Mouse (Mus musculus): ENCODE measurements around the gene Sgcd. TPM values are rescaled to one million over a fixed set of nuclear protein-coding genes. Genes with fewer than 3 reads are reported as not detected.

Gene Sgcd
- polyA plus RNA-seq, 1 experiment from 2014 or later = 4.4 TPM

GRCm38 (mm10) chr11:47247703-47248344, 740.9 kb downstream of the Sgcd start:
- Histone ChIP-seq H3K36me3 (ENCODE audit: control insufficient read depth, insufficient read depth, low read length) (no peaks in the 10 kb centered on the region), H3K4me3 (replicated peaks; ENCODE audit: low read length) (no peak overlapping the region), H3K9me3 (replicated peaks; ENCODE audit: control insufficient read depth, low read length) (no peaks in the 10 kb centered on the region), H3K4me1 (ENCODE audit: control insufficient read depth, insufficient read depth, low read length) (no peaks in the 10 kb centered on the region), H3K27me3 (ENCODE audit: control insufficient read depth, insufficient read depth, low read length) (no peaks in the 10 kb centered on the region), H3K4me2 (ENCODE audit: low read depth, low read length) (no peak overlapping the region), H3K27ac (ENCODE audit: low read length) (no peak overlapping the region), H3K9ac (ENCODE audit: low read length) (no peak overlapping the region)
- WGBS = 85% methylated on average over 8 of the region's 8 CpGs
- no peak for ATAC-seq (ENCODE audit: insufficient read depth, low FRiP score)

- H3K9ac ChIP-seq (ENCODE audit: low read length) = no peak overlapping the region
- H3K27me3 ChIP-seq (ENCODE audit: control insufficient read depth, insufficient read depth, low read length) = no peaks in the 10 kb centered on the region
- no peak overlapping the region for H3K27ac ChIP-seq (ENCODE audit: low read length)
- WGBS = 72% methylated on average over 1 of the region's 1 CpGs
- no peaks in the 10 kb centered on the region for H3K9me3 ChIP-seq (replicated peaks; ENCODE audit: control insufficient read depth, low read length)
- H3K4me2 ChIP-seq (ENCODE audit: low read depth, low read length) = no peak overlapping the region
- no peak for ATAC-seq (ENCODE audit: insufficient read depth, low FRiP score)
- no peaks in the 10 kb centered on the region for H3K4me1 ChIP-seq (ENCODE audit: control insufficient read depth, insufficient read depth, low read length)
- H3K4me3 ChIP-seq (replicated peaks; ENCODE audit: low read length) = no peak overlapping the region
- H3K36me3 ChIP-seq (ENCODE audit: control insufficient read depth, insufficient read depth, low read length) = no peaks in the 10 kb centered on the region
Observed at GRCm38 (mm10) chr11:47242401-47242800, 746.4 kb downstream of the Sgcd start.

GRCm38 (mm10) chr11:47228222-47228621, 760.5 kb downstream of the Sgcd start:
- Histone ChIP-seq H3K27ac (ENCODE audit: low read length) (no peak overlapping the region), H3K9me3 (replicated peaks; ENCODE audit: control insufficient read depth, low read length) (no peaks in the 10 kb centered on the region), H3K27me3 (ENCODE audit: control insufficient read depth, insufficient read depth, low read length) (no peaks in the 10 kb centered on the region), H3K9ac (ENCODE audit: low read length) (no peak overlapping the region), H3K4me1 (ENCODE audit: control insufficient read depth, insufficient read depth, low read length) (no peaks in the 10 kb centered on the region), H3K36me3 (ENCODE audit: control insufficient read depth, insufficient read depth, low read length) (no peaks in the 10 kb centered on the region), H3K4me3 (replicated peaks; ENCODE audit: low read length) (no peak overlapping the region), H3K4me2 (ENCODE audit: low read depth, low read length) (no peak overlapping the region)
- 36% methylated on average over 1 of the region's 1 CpGs for WGBS
- ATAC-seq (ENCODE audit: insufficient read depth, low FRiP score) = no peak

- 87% methylated on average over 2 of the region's 2 CpGs for WGBS
- ATAC-seq (ENCODE audit: insufficient read depth, low FRiP score) = no peak
- no peak overlapping the region for H3K4me3 ChIP-seq (replicated peaks; ENCODE audit: low read length)
- H3K27me3 ChIP-seq (ENCODE audit: control insufficient read depth, insufficient read depth, low read length) = no peaks in the 10 kb centered on the region
- H3K9ac ChIP-seq (ENCODE audit: low read length) = no peak overlapping the region
- no peaks in the 10 kb centered on the region for H3K4me1 ChIP-seq (ENCODE audit: control insufficient read depth, insufficient read depth, low read length)
- H3K4me2 ChIP-seq (ENCODE audit: low read depth, low read length) = no peak overlapping the region
- no peak overlapping the region for H3K27ac ChIP-seq (ENCODE audit: low read length)
- no peaks in the 10 kb centered on the region for H3K36me3 ChIP-seq (ENCODE audit: control insufficient read depth, insufficient read depth, low read length)
- H3K9me3 ChIP-seq (replicated peaks; ENCODE audit: control insufficient read depth, low read length) = no peaks in the 10 kb centered on the region
Observed at GRCm38 (mm10) chr11:47224148-47224547, 764.6 kb downstream of the Sgcd start.

- H3K4me2 ChIP-seq (ENCODE audit: low read depth, low read length) = no peak overlapping the region
- H3K9me3 ChIP-seq (replicated peaks; ENCODE audit: control insufficient read depth, low read length) = no peaks in the 10 kb centered on the region
- H3K4me1 ChIP-seq (ENCODE audit: control insufficient read depth, insufficient read depth, low read length) = no peaks in the 10 kb centered on the region
- no peak overlapping the region for H3K4me3 ChIP-seq (replicated peaks; ENCODE audit: low read length)
- H3K9ac ChIP-seq (ENCODE audit: low read length) = no peak overlapping the region
- H3K36me3 ChIP-seq (ENCODE audit: control insufficient read depth, insufficient read depth, low read length) = no peaks in the 10 kb centered on the region
- no peak overlapping the region for H3K27ac ChIP-seq (ENCODE audit: low read length)
- 77% methylated on average over 8 of the region's 8 CpGs for WGBS
- no peak for ATAC-seq (ENCODE audit: insufficient read depth, low FRiP score)
- no peaks in the 10 kb centered on the region for H3K27me3 ChIP-seq (ENCODE audit: control insufficient read depth, insufficient read depth, low read length)
Observed at GRCm38 (mm10) chr11:47211531-47211930, 777.2 kb downstream of the Sgcd start.

- Histone ChIP-seq H3K4me1 (ENCODE audit: control insufficient read depth, insufficient read depth, low read length) (no peaks in the 10 kb centered on the region), H3K9me3 (replicated peaks; ENCODE audit: control insufficient read depth, low read length) (no peaks in the 10 kb centered on the region), H3K27me3 (ENCODE audit: control insufficient read depth, insufficient read depth, low read length) (no peaks in the 10 kb centered on the region), H3K9ac (ENCODE audit: low read length) (no peak overlapping the region), H3K4me3 (replicated peaks; ENCODE audit: low read length) (no peak overlapping the region), H3K36me3 (ENCODE audit: control insufficient read depth, insufficient read depth, low read length) (no peaks in the 10 kb centered on the region), H3K4me2 (ENCODE audit: low read depth, low read length) (no peak overlapping the region), H3K27ac (ENCODE audit: low read length) (no peak overlapping the region)
- WGBS = 69% methylated on average over 1 of the region's 1 CpGs
- no peak for ATAC-seq (ENCODE audit: insufficient read depth, low FRiP score)
Observed at GRCm38 (mm10) chr11:47206461-47206860, 782.3 kb downstream of the Sgcd start.

- Histone ChIP-seq H3K27me3 (ENCODE audit: control insufficient read depth, insufficient read depth, low read length) (no peaks in the 10 kb centered on the region), H3K4me2 (ENCODE audit: low read depth, low read length) (no peak overlapping the region), H3K9me3 (replicated peaks; ENCODE audit: control insufficient read depth, low read length) (no peaks in the 10 kb centered on the region), H3K36me3 (ENCODE audit: control insufficient read depth, insufficient read depth, low read length) (no peaks in the 10 kb centered on the region), H3K4me1 (ENCODE audit: control insufficient read depth, insufficient read depth, low read length) (no peaks in the 10 kb centered on the region), H3K4me3 (replicated peaks; ENCODE audit: low read length) (no peak overlapping the region), H3K27ac (ENCODE audit: low read length) (no peak overlapping the region), H3K9ac (ENCODE audit: low read length) (no peak overlapping the region)
- 84% methylated on average over 7 of the region's 7 CpGs for WGBS
- ATAC-seq (ENCODE audit: insufficient read depth, low FRiP score) = no peak
Observed at GRCm38 (mm10) chr11:47199106-47199505, 789.7 kb downstream of the Sgcd start.

GRCm38 (mm10) chr11:47188556-47188955, 800.2 kb downstream of the Sgcd start:
- no peaks in the 10 kb centered on the region for H3K27me3 ChIP-seq (ENCODE audit: control insufficient read depth, insufficient read depth, low read length)
- no peaks in the 10 kb centered on the region for H3K4me1 ChIP-seq (ENCODE audit: control insufficient read depth, insufficient read depth, low read length)
- H3K9ac ChIP-seq (ENCODE audit: low read length) = no peak overlapping the region
- ATAC-seq (ENCODE audit: insufficient read depth, low FRiP score) = no peak
- no peak overlapping the region for H3K4me3 ChIP-seq (replicated peaks; ENCODE audit: low read length)
- no peak overlapping the region for H3K4me2 ChIP-seq (ENCODE audit: low read depth, low read length)
- H3K9me3 ChIP-seq (replicated peaks; ENCODE audit: control insufficient read depth, low read length) = no peaks in the 10 kb centered on the region
- no peak overlapping the region for H3K27ac ChIP-seq (ENCODE audit: low read length)
- WGBS = 66% methylated on average over 2 of the region's 2 CpGs
- no peaks in the 10 kb centered on the region for H3K36me3 ChIP-seq (ENCODE audit: control insufficient read depth, insufficient read depth, low read length)

- H3K27me3 ChIP-seq (ENCODE audit: control insufficient read depth, insufficient read depth, low read length) = no peaks in the 10 kb centered on the region
- no peak overlapping the region for H3K4me2 ChIP-seq (ENCODE audit: low read depth, low read length)
- H3K4me3 ChIP-seq (replicated peaks; ENCODE audit: low read length) = no peak overlapping the region
- no peak overlapping the region for H3K27ac ChIP-seq (ENCODE audit: low read length)
- no peak for ATAC-seq (ENCODE audit: insufficient read depth, low FRiP score)
- no peaks in the 10 kb centered on the region for H3K36me3 ChIP-seq (ENCODE audit: control insufficient read depth, insufficient read depth, low read length)
- H3K9me3 ChIP-seq (replicated peaks; ENCODE audit: control insufficient read depth, low read length) = no peaks in the 10 kb centered on the region
- 90% methylated on average over 2 of the region's 2 CpGs for WGBS
- H3K4me1 ChIP-seq (ENCODE audit: control insufficient read depth, insufficient read depth, low read length) = no peaks in the 10 kb centered on the region
- H3K9ac ChIP-seq (ENCODE audit: low read length) = no peak overlapping the region
Observed at GRCm38 (mm10) chr11:47174977-47175376, 813.8 kb downstream of the Sgcd start.

Measured in stomach, embryonic 16.5 days (tissue).